Mouse (Mus musculus) spleen, adult 12 weeks (tissue): ENCODE data around the gene Krt32.

Source experiments
- DNase-seq: peaks from one replicate; pipeline ENCODE4 v3.0.0; 2022; ENCODE audit warnings: low spot score

Gene Krt32

GRCm38 (mm10) chr11:100050451-100050850, 37.6 kb downstream of the Krt32 start, which contains the start of gene Krt31:
Gene Krt31 (minus strand): TSS chr11:100050551.
- no peak for DNase-seq

GRCm38 (mm10) chr11:100047193-100047592, 40.8 kb downstream of the Krt32 start:
- no peak for DNase-seq

GRCm38 (mm10) chr11:100046303-100046866, 41.6 kb downstream of the Krt32 start:
- no peak for DNase-seq

- no peak for DNase-seq
These were observed 46.6 kb downstream of the Krt32 start, which contains the start of gene Krt34 for GRCm38 (mm10) chr11:100041454-100041853. Gene Krt34 (minus strand): TSS chr11:100041554.
